Mouse (Mus musculus) MEL (cell line): Measurements from ENCODE around the gene Tmco4. TPM values are rescaled to one million over a fixed set of nuclear protein-coding genes. Genes with fewer than 3 reads are reported as not detected.

Experiments used
- DNase-seq: peaks from one replicate; pipeline ENCODE4 v3.0.0; 2011; ENCODE audit warnings: low read depth, low spot score
- H3K27ac ChIP-seq: 2 replicates; pipeline ENCODE4 v1.5.1; 2012; ENCODE audit warnings: low read depth, mild to moderate bottlenecking, control low read depth, low read length, moderate library complexity; ENCODE audit not compliant: control insufficient read depth
- H3K27me3 ChIP-seq, 2 experiments: fragments of 150-350 bp in 1 of 2; sonication (generic) in 1 of 2; 2 replicates each; pipeline ENCODE4 v1.6.1; 2012; ENCODE audit warnings: low read length in 2 of 2, mild to moderate bottlenecking in 2 of 2, improper control_type of control experiment in 1 of 2, moderate library complexity in 1 of 2; ENCODE audit not compliant: insufficient read depth in 2 of 2, control insufficient read depth in 1 of 2
- H3K36me3 ChIP-seq, 2 experiments: 2 replicates each; pipeline ENCODE4 v1.6.1; 2012 to 2014; ENCODE audit warnings: low read length in 2 of 2, improper control_type of control experiment in 1 of 2, inconsistent platforms in 1 of 2, mild to moderate bottlenecking in 1 of 2; ENCODE audit not compliant: insufficient read depth in 2 of 2, control insufficient read depth in 1 of 2
- H3K4me1 ChIP-seq, 2 experiments: fragments of 150-350 bp in 1 of 2; sonication (generic) in 1 of 2; 2 replicates each; pipeline ENCODE4 v1.6.1; 2012; ENCODE audit warnings: low read length in 2 of 2, improper control_type of control experiment in 1 of 2, mild to moderate bottlenecking in 1 of 2; ENCODE audit not compliant: insufficient read depth in 2 of 2, control insufficient read depth in 1 of 2
- H3K4me3 ChIP-seq, 2 experiments: fragments of 150-350 bp in 1 of 2; sonication (generic) in 1 of 2; 2 replicates each; pipeline ENCODE4 v1.5.1; 2012; ENCODE audit warnings: low read depth in 2 of 2, low read length in 2 of 2, mild to moderate bottlenecking in 2 of 2, moderate library complexity in 2 of 2, control low read depth in 1 of 2, improper control_type of control experiment in 1 of 2; ENCODE audit not compliant: control insufficient read depth in 1 of 2, insufficient read depth in 1 of 2
- H3K79me2 ChIP-seq: 2 replicates; pipeline ENCODE4 v1.6.1; 2012; ENCODE audit warnings: mild to moderate bottlenecking, low read length, moderate library complexity; ENCODE audit not compliant: control insufficient read depth, poor library complexity, insufficient read depth
- H3K9ac ChIP-seq: 2 replicates; pipeline ENCODE4 v1.6.1; 2012; ENCODE audit warnings: low read depth, mild to moderate bottlenecking, control low read depth, low read length, moderate library complexity; ENCODE audit not compliant: control insufficient read depth, poor library complexity, severe bottlenecking
- H3K9me3 ChIP-seq: fragments of 150-350 bp; sonication (generic); replicated peaks from 2 replicates; pipeline ENCODE4 v1.6.1; 2012; ENCODE audit warnings: mild to moderate bottlenecking, low read length, improper control_type of control experiment, moderate library complexity; ENCODE audit not compliant: insufficient read depth
- BHLHE40 ChIP-seq: IDR thresholded peaks from 2 replicates; pipeline ENCODE4 v1.6.1; 2012; ENCODE audit warnings: low read depth, mild to moderate bottlenecking, inconsistent platforms, low read length, improper control_type of control experiment, borderline replicate concordance
- CHD2 ChIP-seq: IDR thresholded peaks from 2 replicates; pipeline ENCODE4 v1.6.1; 2011; ENCODE audit warnings: low read length, improper control_type of control experiment
- ELF1 ChIP-seq: IDR thresholded peaks from 2 replicates; pipeline ENCODE4 v1.6.1; 2014; ENCODE audit warnings: low read depth, mild to moderate bottlenecking, inconsistent platforms, low read length, improper control_type of control experiment, moderate library complexity
- ETS1 ChIP-seq: IDR thresholded peaks from 2 replicates; pipeline ENCODE4 v1.6.1; 2012; ENCODE audit warnings: low read depth, mild to moderate bottlenecking, inconsistent platforms, low read length, improper control_type of control experiment, moderate library complexity
- GABPA ChIP-seq: IDR thresholded peaks from 2 replicates; pipeline ENCODE4 v1.6.1; 2012; ENCODE audit warnings: low read depth, mild to moderate bottlenecking, inconsistent platforms, low read length, improper control_type of control experiment, moderate library complexity
- GATA1 ChIP-seq: IDR thresholded peaks from 2 replicates; pipeline ENCODE4 v1.6.1; 2011; ENCODE audit warnings: low read depth, low read length, improper control_type of control experiment
- MAFK ChIP-seq: IDR thresholded peaks from 2 replicates; pipeline ENCODE4 v1.6.1; 2011; ENCODE audit warnings: low read depth, mild to moderate bottlenecking, low read length, improper control_type of control experiment, borderline replicate concordance
- MAX ChIP-seq: IDR thresholded peaks from 2 replicates; pipeline ENCODE4 v1.6.1; 2011; ENCODE audit warnings: low read length, improper control_type of control experiment
- MAZ ChIP-seq: IDR thresholded peaks from 2 replicates; pipeline ENCODE4 v1.6.1; 2012; ENCODE audit warnings: low read depth, mild to moderate bottlenecking, inconsistent platforms, low read length, improper control_type of control experiment
- MYB ChIP-seq: IDR thresholded peaks from 2 replicates; pipeline ENCODE4 v1.6.1; 2011; ENCODE audit warnings: mild to moderate bottlenecking, low read depth, low read length, improper control_type of control experiment
- MYC ChIP-seq: IDR thresholded peaks from 2 replicates; pipeline ENCODE4 v1.6.1; 2011; ENCODE audit warnings: low read depth, mild to moderate bottlenecking, low read length, improper control_type of control experiment, moderate library complexity
- NELFE ChIP-seq: IDR thresholded peaks from 2 replicates; pipeline ENCODE4 v1.6.1; 2011; ENCODE audit warnings: low read depth, low read length, improper control_type of control experiment
- POLR2AphosphoS5 ChIP-seq: IDR thresholded peaks from 2 replicates; pipeline ENCODE4 v1.6.1; 2012; ENCODE audit warnings: low read depth, borderline replicate concordance, mild to moderate bottlenecking, inconsistent platforms, low read length, moderate library complexity, mixed read lengths
- RAD21 ChIP-seq: IDR thresholded peaks from 2 replicates; pipeline ENCODE4 v1.6.1; 2011; ENCODE audit warnings: mild to moderate bottlenecking, low read depth, low read length, improper control_type of control experiment
- SIN3A ChIP-seq: IDR thresholded peaks from 2 replicates; pipeline ENCODE4 v1.6.1; 2012; ENCODE audit warnings: low read length, improper control_type of control experiment, inconsistent platforms
- SMC3 ChIP-seq: IDR thresholded peaks from 2 replicates; pipeline ENCODE4 v1.6.1; 2011; ENCODE audit warnings: low read depth, low read length, improper control_type of control experiment
- TAL1 ChIP-seq: IDR thresholded peaks from 2 replicates; pipeline ENCODE4 v1.6.1; 2012; ENCODE audit warnings: mild to moderate bottlenecking, inconsistent platforms, low read length, moderate library complexity, mixed read lengths
- TBP ChIP-seq: IDR thresholded peaks from 2 replicates; pipeline ENCODE4 v1.8.0; 2011; ENCODE audit warnings: low read depth, low read length, improper control_type of control experiment
- UBTF ChIP-seq: IDR thresholded peaks from 2 replicates; pipeline ENCODE4 v1.6.1; 2012; ENCODE audit warnings: low read depth, mild to moderate bottlenecking, inconsistent platforms, low read length, improper control_type of control experiment, moderate library complexity, borderline replicate concordance; ENCODE audit not compliant: insufficient read depth
- USF1 ChIP-seq: IDR thresholded peaks from 2 replicates; pipeline ENCODE4 v1.6.1; 2014; ENCODE audit warnings: low read depth, mild to moderate bottlenecking, inconsistent platforms, low read length, improper control_type of control experiment, moderate library complexity
- USF2 ChIP-seq, 2 experiments: IDR thresholded peaks; 2 replicates each; pipeline ENCODE4 v1.6.1; 2011 to 2012; ENCODE audit warnings: improper control_type of control experiment in 2 of 2, low read length in 2 of 2, borderline replicate concordance in 1 of 2, inconsistent platforms in 1 of 2, low read depth in 1 of 2, mild to moderate bottlenecking in 1 of 2; ENCODE audit not compliant: insufficient read depth in 1 of 2
- ZNF384 ChIP-seq: IDR thresholded peaks from 2 replicates; pipeline ENCODE4 v1.6.1; 2012; ENCODE audit warnings: low read depth, mild to moderate bottlenecking, inconsistent platforms, low read length, improper control_type of control experiment
- polyA plus RNA-seq, 2 experiments: library from polyadenylated mRNA; stranded (reverse) in 1 of 2; unstranded in 1 of 2; fragments of >175 nt in 1 of 2; fragments of >200 nt in 1 of 2; gene quantifications; 2 replicates each; pipeline versions ENCODE4 v1.2.1 to v1.2.4; 2012; ENCODE audit warnings: low replicate concordance in 2 of 2, low read depth in 1 of 2; ENCODE audit not compliant: insufficient read length in 2 of 2, insufficient read depth in 1 of 2, missing spikeins in 1 of 2
- total RNA-seq: library from RNA; depleted of rRNA; stranded (reverse); fragments of 300-350 nt; gene quantifications from 2 replicates; pipeline ENCODE4 v1.2.3, GENCODE M21; 2012

Tmco4 gene
- total and polyA plus RNA-seq, 3 experiments: 16.5 to 24.7 TPM; not detected in 1

DNA sequence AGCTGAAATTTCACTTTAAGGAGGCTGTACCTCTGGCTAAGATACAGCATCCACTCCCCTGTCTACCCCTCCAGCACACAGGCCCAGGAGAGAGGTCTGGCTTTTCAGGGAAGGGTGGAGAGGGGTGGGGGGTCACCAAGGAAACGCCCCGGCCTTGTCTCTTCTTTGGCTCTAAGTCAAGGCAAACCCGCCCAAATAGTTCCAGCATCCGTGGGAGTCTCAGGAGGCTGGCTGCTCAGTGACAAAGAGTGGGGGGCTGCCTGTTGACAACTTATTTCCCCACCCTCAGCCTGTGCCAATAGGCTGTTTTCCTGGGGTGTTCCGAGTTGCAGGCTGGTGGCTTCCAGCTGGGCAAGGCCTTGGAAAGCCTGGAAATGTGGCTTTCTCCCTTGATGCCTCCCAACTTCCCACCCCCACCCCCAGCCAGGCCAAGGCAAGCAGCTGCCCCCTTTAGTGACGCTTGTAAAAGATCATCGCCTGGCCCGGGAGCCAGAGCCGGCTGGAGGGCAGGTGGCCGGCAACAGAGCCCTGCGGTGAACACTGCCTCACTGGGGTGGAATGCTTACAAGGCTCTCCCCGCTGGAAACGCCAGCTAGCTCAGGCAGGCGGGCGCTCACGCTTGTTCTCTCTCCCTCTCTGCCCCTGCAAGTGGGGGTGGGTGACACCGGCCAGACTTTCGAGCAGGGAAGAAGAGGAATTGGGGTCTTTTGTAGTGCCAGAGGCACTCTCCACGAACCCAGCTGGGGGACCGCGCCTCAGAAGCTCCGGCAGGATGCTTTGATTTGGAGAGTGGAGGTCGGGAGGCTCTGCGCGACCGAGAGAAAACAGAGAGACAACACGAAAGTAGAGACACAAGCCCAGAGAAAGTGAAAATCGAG, 119.0 kb downstream of the Tmco4 start:
- Histone ChIP-seq H3K27ac (no peak overlapping the region), H3K27me3 (no peaks in the 10 kb centered on the region)
- TF ChIP-seq BHLHE40 (no peak), MAX (no peak), TAL1 (no peak), MAFK (no peak), MYB (no peak)
- TF ChIP-seq, all 39 proteins: peak for 0
- Histone ChIP-seq H3K36me3 (no peaks in the 10 kb centered on the region), H3K4me3 (no peak overlapping the region), H3K4me1 (no peaks in the 10 kb centered on the region), H3K9me3 (no peaks in the 10 kb centered on the region), H3K9ac (no peak overlapping the region), H3K79me2 (no peaks in the 10 kb centered on the region)
- DNase-seq: no peak

DNA sequence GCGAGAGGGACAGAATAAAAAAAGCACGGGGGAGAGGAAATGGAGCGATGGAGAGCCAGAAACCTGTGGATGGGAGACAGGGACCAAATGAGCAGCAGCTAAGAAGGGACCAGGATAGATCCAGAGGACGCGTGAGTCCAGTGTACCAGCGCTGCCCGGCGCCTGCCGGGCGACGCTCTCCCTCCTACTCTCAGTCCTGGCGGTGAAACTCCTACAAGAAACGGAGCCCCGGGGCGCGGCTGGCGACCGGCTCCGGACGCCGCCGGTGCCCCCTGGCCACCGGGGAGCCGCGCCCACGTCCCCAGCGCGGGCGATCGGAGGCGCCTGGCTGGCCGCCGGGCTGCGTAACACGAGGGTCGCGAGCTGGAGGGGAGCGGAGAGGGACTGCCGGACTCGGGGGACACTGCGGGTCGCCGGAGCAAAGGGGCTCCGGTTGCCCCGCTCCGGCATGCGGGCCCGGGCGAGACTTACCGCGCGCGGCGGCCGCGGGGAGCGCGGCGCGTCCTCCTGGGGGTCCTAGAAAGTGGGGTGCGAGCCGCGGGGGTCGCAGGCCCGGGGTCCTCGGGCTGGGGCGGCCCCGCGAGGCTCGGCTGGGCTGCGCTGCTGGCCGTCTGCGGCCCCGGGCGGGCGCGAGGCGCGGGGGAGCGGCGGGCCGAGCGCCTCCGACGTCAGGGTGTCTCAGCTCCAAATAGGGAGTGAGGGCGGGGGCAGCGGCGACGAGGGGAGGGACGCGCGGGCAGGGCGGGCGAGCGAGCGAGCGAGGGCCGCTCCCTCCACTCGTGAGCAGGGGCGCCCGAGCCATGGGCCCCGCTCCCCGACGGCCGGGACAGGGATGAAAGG, 119.9 kb downstream of the Tmco4 start, which contains the start of gene Nbl1:
Gene Nbl1, minus strand, starts transcription at position 638 of the 840 bp plus-strand sequence.
- H3K9ac ChIP-seq: no peak within 1 kb of the TSS
- H3K4me3 ChIP-seq: no peak within 1 kb of the TSS
- no peaks in the 10 kb centered on the region for H3K36me3 ChIP-seq
- no peaks in the 10 kb centered on the region for H3K27me3 ChIP-seq
- TF ChIP-seq ETS1 (no peak), USF2 (IDR thresholded peaks at IDR 0.05; ENCODE audit: borderline replicate concordance in 1 of 2, insufficient read depth in 1 of 2, low read depth in 1 of 2, low read length in 2 of 2) (no peak), UBTF (no peak), MAX (no peak), SMC3 (no peak), POLR2AphosphoS5 (no peak), MAFK (no peak), GABPA (no peak), MAZ (no peak), GATA1 (no peak), NELFE (no peak), CHD2 (no peak), ZNF384 (no peak), TBP (no peak), RAD21 (no peak), SIN3A (no peak), ELF1 (no peak), MYC (no peak), USF1 (no peak)
- TF ChIP-seq, all 39 proteins: peak for 0
- Histone ChIP-seq H3K4me1 (no peaks in the 10 kb centered on the region), H3K79me2 (no peaks in the 10 kb centered on the region), H3K27ac (no peak within 1 kb of the TSS), H3K9me3 (no peaks in the 10 kb centered on the region)
- DNase-seq: no peak
